Comparison of ENCODE assay signal across 18 mouse cellular contexts in genomic region chr12:115336594-115336993, GRCm38 (mm10).
DNase-seq lines count a peak whose midpoint lies in the region; ATAC-seq lines count a peak whose summit lies in the region.
"Had no signal": no experiment of that assay in that cellular context is flagged by ENCODE, and none has a peak within 500 bp of the region (broad histone marks: within the 10 kb centered on the region; RNA-seq: fewer than 3 reads in every experiment).

No protein-coding gene starts in this region.

- ATAC-seq in CD4-positive, CD25-positive, alpha-beta regulatory T cell, adult 4 months = peak; percentile 42
- 0 out of 2 replicates have a peak, but pooled peaks have one; percentile 48 for ATAC-seq in neutrophil, adult 5-6 weeks (ENCODE audit: extremely low read depth, insufficient number of reproducible peaks, low FRiP score, poor library complexity, severe bottlenecking)
- no peak for ATAC-seq in activated CD4-positive, CD25-positive, alpha-beta regulatory T cell, adult 4 months
- ATAC-seq: forebrain, embryonic 13.5 days; hindbrain, postnatal 0 days; lung, postnatal 0 days; midbrain, embryonic 15.5 days had no signal

- peak; percentile 83 for DNase-seq in 416B (ENCODE audit: low read depth)
- DNase-seq in ZHBTc4 (ENCODE audit: low read depth, low spot score) = peak; percentile 36
- no peak for DNase-seq in adrenal gland, adult 18-20 months (ENCODE audit: low spot score in 2 of 2)
- no peak for DNase-seq in right cerebral cortex, adult 2 months (ENCODE audit: low spot score in 2 of 2)
- no peak for DNase-seq in left cerebral cortex, postnatal 36 days (ENCODE audit: low spot score in 2 of 2)
- DNase-seq: adrenal gland, postnatal 14 days; cerebellum, adult 11 months; cerebellum, postnatal 36 days; gastrocnemius, postnatal 36 days; kidney, adult 18-20 months; retina, postnatal 1 day had no signal

- intact Hi-C loops in left cerebral cortex, postnatal 36 days (cut with DNase I) = no loop called here

Comparison
In these comparisons a context has a peak if more than half of its experiments do, and no peak if none do; other contexts are left out.
1. DNase-seq: peak in 416B (single experiment) and ZHBTc4 (single experiment); none in adrenal gland, adult 18-20 months (0 of 2), right cerebral cortex, adult 2 months (0 of 2) and left cerebral cortex, postnatal 36 days (0 of 2).